Mouse (Mus musculus) heart, embryonic 12.5 days (tissue): ENCODE data around the gene Rfesd. TPM values are rescaled to one million over a fixed set of nuclear protein-coding genes. Genes with fewer than 3 reads are reported as not detected.

Source experiments
- ATAC-seq: fragments of 200-750 bp; cut with Nextera tagmentation; 2 replicates; pipeline ENCODE4 v1.8.0; 2017; ENCODE audit warnings: moderate TSS enrichment, moderate library complexity; ENCODE audit not compliant: insufficient number of reproducible peaks, low FRiP score
- H3K27ac ChIP-seq: fragments of 300-500 bp; sonication (generic); 2 replicates; pipeline ENCODE4 v1.5.1; 2016; ENCODE audit warnings: mild to moderate bottlenecking, moderate library complexity; ENCODE audit not compliant: poor library complexity, severe bottlenecking
- H3K27me3 ChIP-seq: fragments of 300-500 bp; sonication (generic); replicated peaks from 2 replicates; pipeline ENCODE4 v1.6.1; 2016; ENCODE audit warnings: mild to moderate bottlenecking, moderate library complexity
- H3K36me3 ChIP-seq: fragments of 300-500 bp; sonication (generic); 2 replicates; pipeline ENCODE4 v1.6.1; 2016; ENCODE audit warnings: mild to moderate bottlenecking, moderate library complexity
- H3K4me1 ChIP-seq: fragments of 300-500 bp; sonication (generic); replicated peaks from 2 replicates; pipeline ENCODE4 v1.6.1; 2016; ENCODE audit warnings: mild to moderate bottlenecking
- H3K4me2 ChIP-seq: fragments of 300-500 bp; sonication (generic); 2 replicates; pipeline ENCODE4 v1.6.1; 2016; ENCODE audit warnings: mild to moderate bottlenecking, moderate library complexity
- H3K4me3 ChIP-seq: fragments of 300-500 bp; sonication (generic); 2 replicates; pipeline ENCODE4 v1.5.1; 2016; ENCODE audit warnings: mild to moderate bottlenecking
- H3K9ac ChIP-seq: fragments of 300-500 bp; sonication (generic); 2 replicates; pipeline ENCODE4 v1.6.1; 2016; ENCODE audit warnings: mild to moderate bottlenecking, moderate library complexity
- H3K9me3 ChIP-seq: fragments of 300-500 bp; sonication (generic); replicated peaks from 2 replicates; pipeline ENCODE4 v1.6.1; 2016; ENCODE audit warnings: mild to moderate bottlenecking, moderate library complexity
- WGBS: fragments of 180-500 bp; shearing (Covaris S2); methylation state at CpG from one replicate; pipeline ENCODE4 v1.1.7; 2016; 5-methylcytosine and 5-hydroxymethylcytosine counted together
- polyA plus RNA-seq: library from polyadenylated mRNA; unstranded; fragments of >200 nt; fragmentation: Nextera tagmentation; extraction: Ambion mirVana; gene quantifications from 2 replicates; pipeline ENCODE4 v1.2.1, GENCODE M21; 2016

Rfesd gene
- 21.3 and 22.7 TPM in 2 replicates for polyA plus RNA-seq

DNA sequence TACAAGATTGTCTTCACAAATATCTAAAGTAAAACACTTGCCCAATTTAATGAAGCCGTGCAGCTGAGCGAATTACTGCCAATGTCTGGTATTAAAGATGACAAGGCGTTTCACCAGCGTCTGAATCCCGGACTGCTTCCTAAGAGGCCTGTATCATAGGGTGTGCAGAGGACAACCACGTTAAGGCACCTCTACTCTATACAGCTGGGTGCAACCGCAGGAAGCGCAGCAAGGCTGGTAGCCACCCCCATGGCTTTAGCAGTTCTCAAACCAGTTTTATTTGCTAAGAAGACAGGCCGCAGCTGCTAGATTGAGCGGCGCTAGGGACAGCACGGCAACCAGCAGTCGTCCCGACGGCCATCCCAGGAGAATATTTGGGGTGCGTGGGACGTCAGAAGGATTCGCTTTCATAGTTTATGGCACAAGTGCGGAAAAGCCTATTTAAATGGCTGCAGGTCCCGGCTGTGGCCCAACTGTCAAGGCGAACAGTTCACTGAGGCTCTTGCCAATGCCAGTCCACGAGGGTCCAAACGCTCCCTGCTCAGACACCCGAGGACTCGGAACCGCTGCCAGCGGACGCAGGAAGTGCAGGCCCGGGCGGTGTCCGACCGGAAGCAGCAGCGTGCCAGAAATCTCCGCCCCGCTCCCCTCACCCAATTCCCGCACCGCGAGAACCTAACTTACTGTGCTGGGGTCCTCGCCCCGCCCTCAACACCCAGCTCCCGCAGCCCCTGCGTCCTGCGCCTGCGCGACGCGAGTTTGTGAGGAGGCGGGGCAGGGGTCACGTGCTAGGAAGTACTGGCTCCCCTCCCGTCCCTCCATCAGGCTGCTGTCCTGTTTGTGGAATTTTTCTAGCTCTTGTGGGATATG is at the start of gene Rfesd:
TSS of gene Rfesd (minus strand) at position 746 of the 870 bp plus-strand sequence.
- Histone ChIP-seq H3K27ac (peak within 1 kb of the TSS; percentile 92), H3K9me3 (no peaks in the 10 kb centered on the region), H3K36me3 (no peaks in the 10 kb centered on the region), H3K27me3 (no peaks in the 10 kb centered on the region), H3K4me3 (peak within 1 kb of the TSS; percentile 71), H3K4me2 (peak within 1 kb of the TSS; percentile 76), H3K9ac (peak within 1 kb of the TSS; percentile 86), H3K4me1 (peaks cover 3% of the 10 kb centered on the region; the same call in 1 of the 2 replicates)
- ATAC-seq = peak; percentile 97
- WGBS = 1% methylated on average over 50 of the region's 50 CpGs

DNA sequence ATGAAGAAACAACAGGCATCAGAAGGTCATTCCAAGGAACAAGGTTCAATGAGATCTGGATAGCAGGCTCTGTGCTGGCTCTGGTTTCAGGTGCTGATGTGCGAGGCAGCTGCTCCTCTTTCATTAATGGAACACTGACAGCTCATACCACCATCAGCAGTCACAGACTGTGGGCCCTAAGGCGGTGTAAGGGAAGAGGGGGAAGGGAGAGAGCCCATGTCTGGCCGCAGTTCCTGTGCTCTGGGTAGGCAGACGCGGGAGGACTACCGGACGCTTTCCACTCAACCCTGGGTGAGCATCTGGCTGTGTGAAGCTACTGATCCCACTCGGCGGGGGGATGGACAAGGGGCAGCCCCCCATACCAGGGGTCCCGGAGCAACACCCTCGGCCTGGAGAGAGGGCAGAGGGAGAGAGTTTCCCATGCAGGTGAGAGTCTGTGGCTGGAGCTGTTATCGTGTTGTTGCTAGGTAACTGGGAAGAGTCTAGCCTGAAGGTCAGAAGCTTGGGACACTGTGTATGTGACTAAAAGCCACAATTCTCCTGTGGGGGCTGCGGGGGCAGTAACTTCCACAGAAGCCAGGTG is 45.9 kb upstream of the Rfesd start:
- ATAC-seq = 0 out of 2 replicates have a peak, but pooled peaks have one; percentile 25
- 81% methylated on average over 12 of the region's 13 CpGs for WGBS

DNA sequence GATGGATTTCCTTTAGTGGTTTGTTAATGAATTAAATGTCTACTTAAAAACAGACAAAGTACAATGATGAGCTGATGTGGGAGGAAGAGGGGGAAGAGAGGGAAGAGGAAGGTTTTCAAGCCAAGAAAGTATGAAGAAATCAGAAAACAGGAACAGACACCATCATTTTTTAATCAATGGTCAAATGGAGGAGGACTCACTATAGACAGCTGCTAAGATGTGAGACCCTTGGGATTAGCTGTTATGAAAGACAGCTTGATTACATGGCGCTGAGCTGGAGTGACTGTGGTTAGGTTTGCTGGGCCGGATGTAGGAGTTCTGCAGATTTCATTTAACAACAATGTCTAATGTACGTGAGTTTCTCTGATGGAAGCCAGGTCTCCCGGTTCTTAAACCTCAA is 45.0 kb upstream of the Rfesd start:
- Histone ChIP-seq H3K27ac (no peak overlapping the region), H3K4me3 (no peak overlapping the region), H3K9ac (no peak overlapping the region), H3K9me3 (no peaks in the 10 kb centered on the region), H3K4me1 (no peaks in the 10 kb centered on the region), H3K27me3 (peaks cover 5% of the 10 kb centered on the region; the same call in 1 of the 2 replicates), H3K36me3 (peaks cover 11% of the 10 kb centered on the region), H3K4me2 (no peak overlapping the region)
- 86% methylated on average over 4 of the region's 4 CpGs for WGBS
- no peak for ATAC-seq

More for the DNA sequence above, 45.9 kb upstream of the Rfesd start:
- H3K36me3 ChIP-seq = peaks cover 11% of the 10 kb centered on the region
- H3K4me1 ChIP-seq = no peaks in the 10 kb centered on the region
- no peaks in the 10 kb centered on the region for H3K9me3 ChIP-seq
- H3K4me3 ChIP-seq = no peak overlapping the region
- H3K27me3 ChIP-seq = no peaks in the 10 kb centered on the region
- no peak overlapping the region for H3K27ac ChIP-seq
- H3K4me2 ChIP-seq = no peak overlapping the region
- H3K9ac ChIP-seq = no peak overlapping the region

DNA sequence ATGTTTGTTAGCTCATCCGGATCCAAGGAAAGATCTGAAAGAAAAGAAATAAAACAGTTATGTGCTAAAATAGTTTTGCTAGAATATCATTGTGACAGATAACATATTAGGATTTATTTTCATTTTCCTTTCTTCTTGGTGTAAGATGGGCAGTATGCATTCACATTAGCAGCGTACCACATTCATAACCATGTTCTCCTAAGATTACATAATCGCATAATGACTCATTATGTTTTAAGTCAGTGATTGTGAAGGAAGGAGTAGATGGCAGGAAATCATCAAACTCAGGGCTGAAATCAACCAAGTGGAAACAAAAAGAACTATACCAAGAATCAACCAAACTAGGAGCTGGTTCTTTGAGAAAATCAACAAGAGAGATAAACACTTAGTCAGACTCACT is 44.0 kb upstream of the Rfesd start:
- no peak overlapping the region for H3K27ac ChIP-seq
- H3K9ac ChIP-seq = no peak overlapping the region
- no peak overlapping the region for H3K4me3 ChIP-seq
- ATAC-seq = no peak
- H3K36me3 ChIP-seq = peaks cover 11% of the 10 kb centered on the region
- 87% methylated on average over 3 of the region's 3 CpGs for WGBS
- H3K4me2 ChIP-seq = no peak overlapping the region
- H3K9me3 ChIP-seq = no peaks in the 10 kb centered on the region
- H3K27me3 ChIP-seq = peaks cover 13% of the 10 kb centered on the region
- no peaks in the 10 kb centered on the region for H3K4me1 ChIP-seq

DNA sequence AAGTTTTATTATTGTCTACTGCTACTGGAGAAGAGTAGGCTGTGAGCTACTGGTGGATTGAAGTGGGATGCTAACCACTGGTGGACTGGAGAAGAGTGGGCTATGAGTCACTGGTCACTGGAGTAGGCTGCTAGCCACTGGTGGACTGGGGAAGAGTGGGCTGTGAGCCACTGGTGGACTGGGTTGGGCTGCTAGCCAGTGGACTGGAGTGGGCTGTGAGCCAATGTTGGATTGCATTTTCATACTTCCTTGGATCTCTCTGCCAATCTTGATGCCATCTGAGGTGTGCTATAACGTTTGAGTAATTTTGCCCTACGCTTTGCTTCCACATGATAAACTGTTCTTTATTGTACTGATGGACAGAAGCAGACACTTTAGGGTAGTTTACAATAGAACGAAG is 43.6 kb upstream of the Rfesd start:
- Histone ChIP-seq H3K27ac (no peak overlapping the region), H3K4me2 (no peak overlapping the region), H3K36me3 (peaks cover 11% of the 10 kb centered on the region), H3K4me1 (no peaks in the 10 kb centered on the region), H3K4me3 (no peak overlapping the region), H3K9me3 (no peaks in the 10 kb centered on the region), H3K27me3 (peaks cover 16% of the 10 kb centered on the region), H3K9ac (no peak overlapping the region)
- WGBS = 91% methylated on average over 3 of the region's 3 CpGs
- no peak for ATAC-seq

DNA sequence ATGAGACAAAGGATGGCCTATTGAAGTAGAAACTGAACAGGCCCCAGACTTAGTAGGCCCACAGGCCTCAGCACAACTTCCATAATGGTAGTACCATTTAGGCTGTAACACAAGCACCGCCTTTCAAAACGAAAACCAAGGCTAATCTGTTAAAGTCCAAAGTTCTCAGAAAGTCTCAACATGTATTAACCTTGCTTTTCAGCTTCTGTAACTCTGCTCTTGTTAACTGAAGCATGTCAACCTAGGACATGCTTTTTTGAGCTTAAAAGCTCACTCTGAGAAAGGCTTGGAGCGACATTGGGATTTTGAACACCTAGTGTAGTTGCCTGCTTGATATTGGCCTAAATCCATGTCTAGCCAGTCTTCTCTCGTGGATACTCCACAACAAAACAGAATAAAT is 41.1 kb upstream of the Rfesd start:
- no peak for ATAC-seq
- 88% methylated on average over 4 of the region's 4 CpGs for WGBS
- Histone ChIP-seq H3K9ac (no peak overlapping the region), H3K9me3 (no peaks in the 10 kb centered on the region), H3K36me3 (peaks cover 9% of the 10 kb centered on the region), H3K27me3 (peaks cover 38% of the 10 kb centered on the region), H3K27ac (no peak overlapping the region), H3K4me3 (no peak overlapping the region), H3K4me1 (peaks cover 11% of the 10 kb centered on the region), H3K4me2 (no peak overlapping the region)

DNA sequence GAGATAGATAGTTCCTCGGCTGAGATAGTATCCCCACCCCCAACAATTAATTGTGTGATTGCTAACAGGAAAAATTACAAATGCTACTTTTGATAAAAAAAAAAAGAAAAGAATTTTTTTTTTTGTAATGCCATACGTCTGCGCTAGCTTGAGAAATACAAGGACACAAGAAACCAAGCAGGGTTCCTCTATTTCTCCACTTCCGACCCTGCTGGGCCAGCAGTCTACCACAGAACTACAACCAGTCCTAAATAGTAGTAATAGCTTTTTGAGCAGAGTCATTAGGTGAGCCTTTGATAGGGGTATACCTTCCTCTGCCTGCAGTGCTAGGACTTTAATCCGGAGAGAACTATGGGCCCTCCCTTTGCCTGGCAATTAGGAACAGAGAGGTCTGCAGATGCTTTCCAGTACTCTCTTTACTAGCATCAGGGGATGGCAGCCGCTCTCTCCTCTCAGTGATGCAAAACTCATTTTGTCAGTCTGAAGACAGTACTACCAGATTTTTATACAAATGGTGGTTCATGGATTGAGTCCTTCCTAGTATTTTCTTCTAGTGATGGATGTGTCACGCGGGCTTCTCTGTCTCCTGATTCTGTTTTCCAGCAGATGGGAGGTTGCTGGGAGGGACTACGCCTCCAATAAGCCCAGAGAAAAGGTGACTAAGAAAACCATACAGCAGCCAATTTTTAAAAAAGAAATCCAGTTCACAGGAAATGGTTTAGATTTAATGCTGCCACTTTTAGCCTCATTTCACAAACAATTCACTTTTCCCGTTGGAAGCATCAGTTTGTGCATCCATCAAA is 38.9 kb upstream of the Rfesd start:
- H3K27me3 ChIP-seq = peaks cover 57% of the 10 kb centered on the region
- H3K4me2 ChIP-seq = no peak overlapping the region
- H3K4me3 ChIP-seq = no peak overlapping the region
- H3K27ac ChIP-seq = no peak overlapping the region
- WGBS = 68% methylated on average over 10 of the region's 10 CpGs
- H3K36me3 ChIP-seq = peaks cover 3% of the 10 kb centered on the region
- H3K9ac ChIP-seq = no peak overlapping the region
- H3K9me3 ChIP-seq = no peaks in the 10 kb centered on the region; the same call in 1 of the 2 replicates
- ATAC-seq = no peak
- H3K4me1 ChIP-seq = peaks cover 11% of the 10 kb centered on the region

DNA sequence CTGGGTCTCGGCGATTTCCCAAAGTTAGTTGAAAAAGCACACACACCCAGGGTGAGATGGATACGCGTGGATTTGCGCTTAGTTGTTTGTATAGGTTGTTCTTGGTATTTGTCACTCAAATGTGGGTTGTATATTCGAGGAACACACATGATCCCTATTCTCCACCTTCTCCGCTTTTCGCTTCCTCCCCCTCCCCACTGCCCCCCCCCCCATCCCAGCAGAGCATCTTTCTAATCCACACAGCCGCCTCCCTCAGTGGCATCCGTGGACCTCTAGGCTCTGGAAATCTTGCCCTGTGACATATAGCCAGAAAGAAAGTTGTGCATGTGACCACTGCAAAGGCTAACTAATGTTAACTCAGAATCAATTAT is 38.4 kb upstream of the Rfesd start, which contains the start of gene Gpr150:
TSS of gene Gpr150 (minus strand) at position 101 of the 371 bp plus-strand sequence.
- peak within 1 kb of the TSS; percentile 99 for H3K4me2 ChIP-seq
- peak within 1 kb of the TSS; percentile 53 for H3K4me3 ChIP-seq
- peaks cover 11% of the 10 kb centered on the region for H3K4me1 ChIP-seq
- WGBS = 7% methylated on average over 10 of the region's 10 CpGs
- H3K27me3 ChIP-seq = peaks cover 60% of the 10 kb centered on the region
- H3K27ac ChIP-seq = no peak within 1 kb of the TSS
- H3K36me3 ChIP-seq = no peaks in the 10 kb centered on the region
- no peaks in the 10 kb centered on the region; the same call in 1 of the 2 replicates for H3K9me3 ChIP-seq
- peak within 1 kb of the TSS; percentile 38 for H3K9ac ChIP-seq
- no peak for ATAC-seq

DNA sequence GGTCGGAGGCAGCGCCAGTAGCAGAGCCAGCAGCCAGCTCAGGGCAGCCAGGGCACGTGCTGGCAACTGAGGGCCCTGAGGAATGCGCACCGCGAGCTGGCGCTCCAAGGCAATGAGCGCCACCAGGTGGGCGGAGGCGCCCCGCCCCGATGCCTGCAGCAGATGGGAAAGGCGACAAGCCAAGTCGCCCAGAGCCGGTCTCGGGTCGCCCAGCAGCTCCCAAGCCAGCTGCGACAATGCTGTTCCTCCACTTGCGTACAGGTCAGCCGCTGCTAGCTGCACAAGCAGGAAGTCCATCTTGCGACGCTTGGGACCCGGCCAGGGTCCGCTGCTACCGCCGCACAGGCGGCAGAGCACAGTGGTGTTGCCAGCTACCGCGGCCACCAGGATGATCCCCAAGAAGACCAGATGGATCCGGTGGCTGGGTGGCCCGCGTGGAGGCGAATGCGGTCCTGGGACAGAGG is 37.8 kb upstream of the Rfesd start:
- H3K9me3 ChIP-seq = no peaks in the 10 kb centered on the region; the same call in 1 of the 2 replicates
- peaks cover 60% of the 10 kb centered on the region for H3K27me3 ChIP-seq
- no peaks in the 10 kb centered on the region for H3K36me3 ChIP-seq
- H3K4me1 ChIP-seq = peaks cover 11% of the 10 kb centered on the region
- H3K27ac ChIP-seq = no peak overlapping the region
- peak overlapping the region; percentile 99 for H3K4me2 ChIP-seq
- H3K4me3 ChIP-seq = peak overlapping the region; percentile 53
- WGBS = under 1% methylated on average over 34 of the region's 34 CpGs
- H3K9ac ChIP-seq = peak overlapping the region; percentile 38
- ATAC-seq = peak; percentile 84

DNA sequence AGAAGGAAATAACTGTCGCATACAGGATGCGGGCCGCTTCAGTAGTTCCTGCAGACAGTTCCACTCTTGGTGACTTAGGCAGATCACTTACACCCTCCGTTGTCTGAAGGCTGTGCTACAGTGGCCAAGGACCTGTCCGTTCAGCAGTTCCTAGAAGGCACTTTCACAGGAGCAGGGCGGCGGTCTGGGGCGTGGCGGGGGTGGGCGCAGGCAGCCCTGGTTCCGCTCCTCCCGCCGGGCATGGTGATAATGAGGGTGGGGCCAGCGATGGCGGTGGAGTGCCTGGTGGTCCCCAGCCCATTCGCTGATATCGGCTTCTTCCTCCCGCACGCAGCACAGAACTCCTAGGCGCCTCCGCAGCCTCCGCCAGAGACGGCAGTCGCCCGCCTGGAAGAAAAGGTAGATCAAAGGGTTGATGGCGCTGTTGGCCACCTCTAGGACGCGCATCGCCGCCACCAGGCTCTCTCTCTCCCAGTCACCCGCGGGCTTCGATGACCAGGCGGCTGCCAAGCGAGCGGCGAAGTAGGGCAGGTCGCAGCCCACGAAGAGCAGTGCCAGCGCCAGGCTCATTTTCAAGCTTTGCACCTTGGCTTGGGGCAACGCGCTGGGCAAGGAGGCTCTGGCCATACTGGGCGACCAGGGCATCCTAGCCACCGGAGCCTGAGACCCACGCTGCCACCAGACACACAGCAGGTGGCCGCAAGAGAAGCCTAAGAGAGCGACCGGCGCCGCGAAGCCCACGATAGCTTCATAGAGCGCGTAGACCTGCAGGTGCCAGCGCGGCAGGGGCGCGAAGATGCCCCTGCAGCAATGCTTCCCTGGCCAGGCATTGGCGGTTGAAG is 37.1 kb upstream of the Rfesd start:
- H3K27me3 ChIP-seq = peaks cover 60% of the 10 kb centered on the region
- H3K4me2 ChIP-seq = peak overlapping the region; percentile 99
- H3K4me1 ChIP-seq = peaks cover 11% of the 10 kb centered on the region
- H3K9me3 ChIP-seq = no peaks in the 10 kb centered on the region; the same call in 1 of the 2 replicates
- under 1% methylated on average over 59 of the region's 59 CpGs for whole genome bisulfite sequencing
- H3K36me3 ChIP-seq = no peaks in the 10 kb centered on the region
- peak overlapping the region; percentile 38 for H3K9ac ChIP-seq
- peak overlapping the region; percentile 53 for H3K4me3 ChIP-seq
- H3K27ac ChIP-seq = no peak overlapping the region
- peak; percentile 83 for ATAC-seq
